Mouse (Mus musculus) thymus, adult 2 months (tissue): ENCODE measurements around the gene Nup188. TPM values are rescaled to one million over a fixed set of nuclear protein-coding genes. Genes with fewer than 3 reads are reported as not detected.

Experiments used
- DNase-seq: peaks from one replicate; pipeline ENCODE4 v3.0.0; 2021
- H3K27ac ChIP-seq: fragments of 200-500 bp; 2 replicates; pipeline ENCODE4 v1.5.1; 2012; ENCODE audit warnings: low read length, control low read depth; ENCODE audit not compliant: control insufficient read depth, insufficient read depth
- H3K27me3 ChIP-seq: fragments of 200-500 bp; 2 replicates; pipeline ENCODE4 v1.6.1; 2012; ENCODE audit warnings: mild to moderate bottlenecking, low read length, moderate library complexity, mixed read lengths; ENCODE audit not compliant: control insufficient read depth, insufficient read depth
- H3K36me3 ChIP-seq: fragments of 200-500 bp; 2 replicates; pipeline ENCODE4 v1.6.1; 2012; ENCODE audit warnings: mild to moderate bottlenecking, low read length, moderate library complexity; ENCODE audit not compliant: control insufficient read depth, insufficient read depth
- H3K4me1 ChIP-seq: fragments of 200-500 bp; replicated peaks from 2 replicates; pipeline ENCODE4 v1.6.1; 2012; ENCODE audit warnings: low read length; ENCODE audit not compliant: control insufficient read depth, insufficient read depth
- H3K4me3 ChIP-seq: fragments of 200-500 bp; 2 replicates; pipeline ENCODE4 v1.5.1; 2012; ENCODE audit warnings: mild to moderate bottlenecking, low read length, control low read depth, moderate library complexity; ENCODE audit not compliant: control insufficient read depth, insufficient read depth
- CTCF ChIP-seq: fragments of 200-500 bp; IDR thresholded peaks from 2 replicates; pipeline ENCODE4 v1.5.1; 2012; ENCODE audit warnings: mild to moderate bottlenecking, control low read depth, low read length, moderate library complexity, borderline replicate concordance; ENCODE audit not compliant: control insufficient read depth, poor library complexity, insufficient read depth; ENCODE audit errors: extremely low read depth
- POLR2A ChIP-seq: fragments of 200-500 bp; IDR thresholded peaks from 2 replicates; pipeline ENCODE4 v1.6.1; 2012; ENCODE audit warnings: mild to moderate bottlenecking, low read length, control low read depth, moderate library complexity; ENCODE audit not compliant: control insufficient read depth, poor library complexity, insufficient read depth; ENCODE audit errors: extremely low read depth
- WGBS: fragments of 180-500 bp; shearing (Covaris S2); methylation state at CpG from one replicate; pipeline ENCODE4 v1.1.7; 2018; 5-methylcytosine and 5-hydroxymethylcytosine counted together
- polyA plus RNA-seq: library from polyadenylated mRNA; depleted of rRNA; stranded (reverse); fragments of >200 nt; gene quantifications from 2 replicates; pipeline ENCODE4 v1.2.3, GENCODE M21; 2012

Gene Nup188
- polyA plus RNA-seq, 1 experiment, result 77.4 TPM

- H3K4me1 ChIP-seq, result peaks cover 8% of the 10 kb centered on the region
- WGBS, result under 1% methylated on average over 54 of the region's 54 CpGs
Measured at GRCm38 (mm10) chr2:30363773-30364650, 77.8 kb downstream of the Nup188 start, which contains the start of gene Miga2. TSS of gene Miga2 (plus strand) at chr2:30364233.

GRCm38 (mm10) chr2:30365281-30366069, 79.3 kb downstream of the Nup188 start:
- peaks cover 6% of the 10 kb centered on the region; the same call in 1 of the 2 replicates for H3K36me3 ChIP-seq
- peaks cover 8% of the 10 kb centered on the region for H3K4me1 ChIP-seq
- 95% methylated on average over 2 of the region's 2 CpGs for WGBS
- no peak for DNase-seq
- H3K27me3 ChIP-seq, result no peaks in the 10 kb centered on the region
- no peak overlapping the region for H3K27ac ChIP-seq
- TF ChIP-seq CTCF (no peak), POLR2A (no peak)
- no peak overlapping the region for H3K4me3 ChIP-seq

More at GRCm38 (mm10) chr2:30363773-30364650, 77.8 kb downstream of the Nup188 start, which contains the start of gene Miga2:
- H3K4me3 ChIP-seq, result peak within 1 kb of the TSS; percentile 65
- DNase-seq, result peak; percentile 98
- H3K27ac ChIP-seq, result no peak within 1 kb of the TSS
- peaks cover 5% of the 10 kb centered on the region; the same call in 1 of the 2 replicates for H3K36me3 ChIP-seq
- H3K27me3 ChIP-seq, result no peaks in the 10 kb centered on the region
- 0 out of 2 replicates have a peak, but pooled peaks have one; percentile 29 for TF ChIP-seq POLR2A
- peak; percentile 51; the same call in 1 of the 2 replicates for TF ChIP-seq CTCF

DNA sequence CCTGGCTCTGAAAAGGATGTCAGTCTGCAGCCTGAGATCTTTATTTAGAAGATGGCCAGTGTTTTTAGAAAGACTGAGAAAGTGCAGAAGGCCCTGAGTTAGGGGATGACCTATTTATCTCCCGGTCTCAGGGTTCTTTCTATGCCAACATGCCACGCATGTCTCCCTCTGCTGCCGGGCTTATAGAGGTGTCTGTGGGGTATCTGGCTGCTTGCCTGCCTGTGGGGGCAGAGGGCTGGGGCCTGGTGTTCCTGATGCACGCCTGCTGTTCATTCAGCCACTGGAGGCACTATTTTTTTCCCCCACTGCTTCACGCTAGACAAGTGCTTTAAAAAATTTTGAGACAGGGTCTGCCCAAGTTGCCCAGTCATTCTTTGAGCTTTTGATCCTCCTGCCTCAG, 80.0 kb downstream of the Nup188 start:
- 67% methylated on average over 5 of the region's 5 CpGs for WGBS
- TF ChIP-seq POLR2A, result no peak
- no peak for TF ChIP-seq CTCF
- no peak overlapping the region for H3K4me3 ChIP-seq
- H3K36me3 ChIP-seq, result peaks cover 6% of the 10 kb centered on the region; the same call in 1 of the 2 replicates
- DNase-seq, result no peak
- no peak overlapping the region for H3K27ac ChIP-seq
- H3K27me3 ChIP-seq, result no peaks in the 10 kb centered on the region
- peaks cover 8% of the 10 kb centered on the region for H3K4me1 ChIP-seq

- TF ChIP-seq POLR2A (no peak), CTCF (no peak)
- WGBS, result over 99% methylated on average over 8 of the region's 8 CpGs
- no peaks in the 10 kb centered on the region for H3K27me3 ChIP-seq
- H3K4me3 ChIP-seq, result no peak overlapping the region
- no peaks in the 10 kb centered on the region for H3K4me1 ChIP-seq
- DNase-seq, result no peak
- H3K27ac ChIP-seq, result no peak overlapping the region
- peaks cover 6% of the 10 kb centered on the region; the same call in 1 of the 2 replicates for H3K36me3 ChIP-seq
Measured at GRCm38 (mm10) chr2:30371544-30371943, 85.3 kb downstream of the Nup188 start.

GRCm38 (mm10) chr2:30372726-30373125, 86.5 kb downstream of the Nup188 start:
- WGBS, result 97% methylated on average over 5 of the region's 5 CpGs
- no peaks in the 10 kb centered on the region for H3K27me3 ChIP-seq
- H3K4me3 ChIP-seq, result no peak overlapping the region
- H3K27ac ChIP-seq, result no peak overlapping the region
- peaks cover 6% of the 10 kb centered on the region; the same call in 1 of the 2 replicates for H3K36me3 ChIP-seq
- no peak for DNase-seq
- H3K4me1 ChIP-seq, result no peaks in the 10 kb centered on the region
- no peak for TF ChIP-seq POLR2A
- no peak for TF ChIP-seq CTCF

- 95% methylated on average over 10 of the region's 10 CpGs for WGBS
- DNase-seq, result no peak
- no peaks in the 10 kb centered on the region for H3K4me1 ChIP-seq
- no peaks in the 10 kb centered on the region; the same call in 1 of the 2 replicates for H3K36me3 ChIP-seq
- no peak overlapping the region for H3K4me3 ChIP-seq
- H3K27ac ChIP-seq, result no peak overlapping the region
- TF ChIP-seq POLR2A (no peak), CTCF (no peak)
- H3K27me3 ChIP-seq, result no peaks in the 10 kb centered on the region
Measured at GRCm38 (mm10) chr2:30375893-30376292, 89.7 kb downstream of the Nup188 start.
